Mouse (Mus musculus) intestine, embryonic 16.5 days (tissue): ENCODE results near the gene Ppm1m. TPM values are rescaled to one million over a fixed set of nuclear protein-coding genes. Genes with fewer than 3 reads are reported as not detected.
"Not testable (repeated sequence)": the region's sequence is repeated elsewhere in the genome, so short reads cannot be mapped to it uniquely, and the experiment has no call there.

Source experiments
- ATAC-seq: fragments of 200-750 bp; cut with Nextera tagmentation; 2 replicates; pipeline ENCODE4 v1.8.0; 2017; ENCODE audit warnings: moderate TSS enrichment, moderate library complexity
- H3K27ac ChIP-seq: fragments of 300-500 bp; sonication (generic); 2 replicates; pipeline ENCODE4 v1.5.1; 2014; ENCODE audit warnings: mild to moderate bottlenecking, low read length
- H3K27me3 ChIP-seq: fragments of 300-500 bp; sonication (generic); replicated peaks from 2 replicates; pipeline ENCODE4 v1.6.1; 2014; ENCODE audit warnings: low read length, control low read depth, mixed read lengths; ENCODE audit not compliant: control insufficient read depth, insufficient read depth
- H3K36me3 ChIP-seq: fragments of 300-500 bp; sonication (generic); 2 replicates; pipeline ENCODE4 v1.6.1; 2014; ENCODE audit warnings: low read length, control low read depth; ENCODE audit not compliant: control insufficient read depth, insufficient read depth
- H3K4me1 ChIP-seq: fragments of 300-500 bp; sonication (generic); 2 replicates; pipeline ENCODE4 v1.6.1; 2014; ENCODE audit warnings: low read length, control low read depth, mixed read lengths; ENCODE audit not compliant: control insufficient read depth, insufficient read depth
- H3K4me2 ChIP-seq: fragments of 300-500 bp; sonication (generic); 2 replicates; pipeline ENCODE4 v1.6.1; 2014; ENCODE audit warnings: low read depth, low read length, control low read depth
- H3K4me3 ChIP-seq: fragments of 300-500 bp; sonication (generic); 2 replicates; pipeline ENCODE4 v1.5.1; 2014; ENCODE audit warnings: mild to moderate bottlenecking, low read length
- H3K9ac ChIP-seq: fragments of 300-500 bp; sonication (generic); 2 replicates; pipeline ENCODE4 v1.6.1; 2014; ENCODE audit warnings: low read depth, low read length
- H3K9me3 ChIP-seq: fragments of 300-500 bp; sonication (generic); 2 replicates; pipeline ENCODE4 v1.6.1; 2016; ENCODE audit warnings: low read length, control low read depth; ENCODE audit not compliant: control insufficient read depth
- WGBS: fragments of 180-500 bp; shearing (Covaris S2); extraction: QIAGEN DNeasy Blood & Tissue Kit; methylation state at CpG from one replicate; pipeline ENCODE4 v1.1.7; 2014; 5-methylcytosine and 5-hydroxymethylcytosine counted together
- polyA plus RNA-seq: library from polyadenylated mRNA; unstranded; fragments of >200 nt; fragmentation: Nextera tagmentation; extraction: Ambion mirVana; gene quantifications from 2 replicates; pipeline ENCODE4 v1.2.1, GENCODE M21; 2015

The Ppm1m gene
- polyA plus RNA-seq, 1 experiment from 2014 or later = 26.3 TPM

- WGBS = 32% methylated on average over 6 of the region's 6 CpGs
- H3K27ac ChIP-seq = no peak overlapping the region
- peaks cover 22% of the 10 kb centered on the region for H3K4me1 ChIP-seq
- no peaks in the 10 kb centered on the region for H3K36me3 ChIP-seq
- H3K9ac ChIP-seq = 0 out of 2 replicates have a peak overlapping the region, but pooled peaks have one; percentile 86
- ATAC-seq = no peak
- peak overlapping the region; percentile 90 for H3K4me2 ChIP-seq
- H3K4me3 ChIP-seq = peak overlapping the region; percentile 67; the same call in 1 of the 2 replicates
- no peaks in the 10 kb centered on the region for H3K27me3 ChIP-seq
- H3K9me3 ChIP-seq = no peaks in the 10 kb centered on the region
These were observed 29.6 kb downstream of the Ppm1m start for GRCm38 (mm10) chr9:106169917-106170316.

GRCm38 (mm10) chr9:106169006-106169405, 30.5 kb downstream of the Ppm1m start:
- ATAC-seq, H3K4me3 ChIP-seq: not testable (repeated sequence)

GRCm38 (mm10) chr9:106167703-106168102, 31.8 kb downstream of the Ppm1m start:
- 56% methylated on average over 1 of the region's 1 CpGs for WGBS
- no peak overlapping the region for H3K4me2 ChIP-seq
- H3K9me3 ChIP-seq = no peaks in the 10 kb centered on the region
- no peaks in the 10 kb centered on the region for H3K27me3 ChIP-seq
- no peak overlapping the region for H3K27ac ChIP-seq
- peaks cover 5% of the 10 kb centered on the region; the same call in 1 of the 2 replicates for H3K4me1 ChIP-seq
- no peak overlapping the region for H3K9ac ChIP-seq
- H3K4me3 ChIP-seq = no peak overlapping the region
- no peaks in the 10 kb centered on the region for H3K36me3 ChIP-seq
- no peak for ATAC-seq

More at GRCm38 (mm10) chr9:106169006-106169405, 30.5 kb downstream of the Ppm1m start:
- not testable (repeated sequence) for H3K4me2 ChIP-seq, H3K36me3 ChIP-seq, H3K9ac ChIP-seq, H3K27ac ChIP-seq, H3K27me3 ChIP-seq, H3K9me3 ChIP-seq
- peaks cover 16% of the 10 kb centered on the region for H3K4me1 ChIP-seq
- WGBS = 73% methylated on average over 1 of the region's 1 CpGs

GRCm38 (mm10) chr9:106167241-106167640, 32.3 kb downstream of the Ppm1m start:
- Histone ChIP-seq H3K36me3 (no peaks in the 10 kb centered on the region), H3K9ac (no peak overlapping the region), H3K4me3 (no peak overlapping the region), H3K4me1 (peaks cover 5% of the 10 kb centered on the region; the same call in 1 of the 2 replicates), H3K27me3 (no peaks in the 10 kb centered on the region), H3K27ac (no peak overlapping the region), H3K9me3 (no peaks in the 10 kb centered on the region), H3K4me2 (no peak overlapping the region)
- ATAC-seq = no peak
- WGBS = 70% methylated on average over 3 of the region's 3 CpGs

- no peak for ATAC-seq
- Histone ChIP-seq H3K27ac (no peak overlapping the region), H3K9ac (no peak overlapping the region), H3K27me3 (no peaks in the 10 kb centered on the region), H3K4me3 (no peak overlapping the region), H3K9me3 (no peaks in the 10 kb centered on the region), H3K4me1 (peaks cover 5% of the 10 kb centered on the region; the same call in 1 of the 2 replicates), H3K4me2 (no peak overlapping the region), H3K36me3 (no peaks in the 10 kb centered on the region)
- WGBS = 51% methylated on average over 2 of the region's 2 CpGs
These were observed 32.8 kb downstream of the Ppm1m start for GRCm38 (mm10) chr9:106166709-106167108.

GRCm38 (mm10) chr9:106160426-106160825, 39.1 kb downstream of the Ppm1m start:
- Histone ChIP-seq H3K9me3 (no peaks in the 10 kb centered on the region), H3K27me3 (no peaks in the 10 kb centered on the region), H3K36me3 (no peaks in the 10 kb centered on the region), H3K9ac (peak overlapping the region; percentile 68), H3K4me3 (peak overlapping the region; percentile 61), H3K4me2 (peak overlapping the region; percentile 58), H3K27ac (peak overlapping the region; percentile 91), H3K4me1 (0 out of 2 replicates have a peak, but pooled peaks cover 3% of the 10 kb centered on the region)
- 44% methylated on average over 5 of the region's 5 CpGs for WGBS
- ATAC-seq = no peak

GRCm38 (mm10) chr9:106159784-106160301, 39.7 kb downstream of the Ppm1m start:
- Histone ChIP-seq H3K27ac (peak overlapping the region; percentile 91), H3K9ac (peak overlapping the region; percentile 68), H3K36me3 (no peaks in the 10 kb centered on the region), H3K27me3 (no peaks in the 10 kb centered on the region), H3K4me2 (peak overlapping the region; percentile 58), H3K4me1 (0 out of 2 replicates have a peak, but pooled peaks cover 3% of the 10 kb centered on the region), H3K4me3 (peak overlapping the region; percentile 61), H3K9me3 (no peaks in the 10 kb centered on the region)
- ATAC-seq = peak; percentile 84
- WGBS = 5% methylated on average over 24 of the region's 24 CpGs

GRCm38 (mm10) chr9:106159237-106159636, 40.3 kb downstream of the Ppm1m start:
- H3K9ac ChIP-seq = no peak overlapping the region
- H3K27me3 ChIP-seq = no peaks in the 10 kb centered on the region
- no peak for ATAC-seq
- 83% methylated on average over 9 of the region's 9 CpGs for WGBS
- no peaks in the 10 kb centered on the region for H3K9me3 ChIP-seq
- H3K27ac ChIP-seq = no peak overlapping the region
- H3K4me1 ChIP-seq = 0 out of 2 replicates have a peak, but pooled peaks cover 3% of the 10 kb centered on the region
- H3K36me3 ChIP-seq = no peaks in the 10 kb centered on the region
- peak overlapping the region; percentile 58 for H3K4me2 ChIP-seq
- no peak overlapping the region for H3K4me3 ChIP-seq

- WGBS = 65% methylated on average over 6 of the region's 6 CpGs
- H3K9ac ChIP-seq = no peak within 1 kb of the TSS
- no peaks in the 10 kb centered on the region for H3K36me3 ChIP-seq
- no peaks in the 10 kb centered on the region for H3K9me3 ChIP-seq
- peak within 1 kb of the TSS; percentile 40 for H3K27ac ChIP-seq
- no peaks in the 10 kb centered on the region for H3K27me3 ChIP-seq
- no peak within 1 kb of the TSS for H3K4me2 ChIP-seq
- H3K4me3 ChIP-seq = no peak within 1 kb of the TSS
- 0 out of 2 replicates have a peak, but pooled peaks cover 3% of the 10 kb centered on the region for H3K4me1 ChIP-seq
- ATAC-seq = peak; percentile 57
These were observed 41.5 kb downstream of the Ppm1m start, which contains the start of gene Glyctk for GRCm38 (mm10) chr9:106158037-106158491. Gene Glyctk (minus strand): TSS chr9:106158138.
